Mouse (Mus musculus): ENCODE data around the gene Gfy. TPM values are rescaled to one million over a fixed set of nuclear protein-coding genes. Genes with fewer than 3 reads are reported as not detected.
A peak's percentile ranks its signal among the peaks of the same experiment; 100 is the strongest.

Gfy gene
- total and polyA plus RNA-seq, 2 experiments from 2014 or later, result not detected

DNA sequence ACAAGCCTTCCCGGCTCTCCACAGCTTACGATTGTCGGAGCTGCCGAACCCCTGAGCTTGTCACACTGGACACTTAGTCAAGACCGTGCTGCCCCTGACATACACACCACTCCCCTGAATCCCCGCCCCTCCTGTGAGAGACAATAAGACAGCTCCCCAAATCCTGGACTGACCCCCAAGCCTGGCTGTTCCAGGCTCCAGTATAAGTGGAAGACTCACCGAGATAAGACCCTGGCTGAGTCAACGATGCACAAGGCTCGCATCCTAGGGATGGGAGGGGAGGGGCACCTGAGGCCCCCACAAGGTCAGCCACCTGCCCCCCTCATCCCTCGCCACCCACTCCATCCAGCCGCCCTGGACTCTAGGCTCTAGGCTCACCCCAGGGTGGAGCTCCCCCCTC, 47.5 kb downstream of the Gfy start:
- no peak overlapping the region for H3K27ac ChIP-seq (ENCODE audit: low read depth)
- H3K4me2 ChIP-seq (ENCODE audit: low read depth, low read length), result no peak overlapping the region
- TF ChIP-seq EP300 (IDR thresholded peaks at IDR 0.05; ENCODE audit: low read depth) (no peak), CTCF (IDR thresholded peaks at IDR 0.05; ENCODE audit: low read depth) (no peak)
- no peaks in the 10 kb centered on the region for H3K9me3 ChIP-seq (replicated peaks; ENCODE audit: control insufficient read depth, low read length)
- DNase-seq (ENCODE audit: low spot score) (no peak), ATAC-seq (ENCODE audit: insufficient read depth, low read depth) (no peak)
- peaks cover 18% of the 10 kb centered on the region for H3K4me1 ChIP-seq (ENCODE audit: control insufficient read depth, insufficient read depth)
- H3K36me3 ChIP-seq (replicated peaks; ENCODE audit: control insufficient read depth, insufficient read depth, low read length), result peaks cover 4% of the 10 kb centered on the region
- no peak overlapping the region for H3K4me3 ChIP-seq (ENCODE audit: low read depth, low read length)
- no peaks in the 10 kb centered on the region for H3K27me3 ChIP-seq (ENCODE audit: control insufficient read depth, insufficient read depth, low read length)
- 55% methylated on average over 11 of the region's 11 CpGs for WGBS
- H3K9ac ChIP-seq (replicated peaks; ENCODE audit: low read depth, low read length), result no peak overlapping the region; the same call in 1 of the 2 replicates

GRCm38 (mm10) chr7:45129776-45130512, 49.4 kb downstream of the Gfy start:
- ATAC-seq (ENCODE audit: insufficient read depth, low read depth) (no peak), DNase-seq (ENCODE audit: low spot score) (no peak)
- H3K4me1 ChIP-seq (ENCODE audit: control insufficient read depth, insufficient read depth), result peaks cover 23% of the 10 kb centered on the region
- TF ChIP-seq CTCF (IDR thresholded peaks at IDR 0.05; ENCODE audit: low read depth) (no peak), EP300 (IDR thresholded peaks at IDR 0.05; ENCODE audit: low read depth) (no peak)
- 65% methylated on average over 15 of the region's 15 CpGs for WGBS
- H3K27me3 ChIP-seq (ENCODE audit: control insufficient read depth, insufficient read depth, low read length), result no peaks in the 10 kb centered on the region
- H3K4me2 ChIP-seq (ENCODE audit: low read depth, low read length), result peak overlapping the region; percentile 63
- H3K9me3 ChIP-seq (replicated peaks; ENCODE audit: control insufficient read depth, low read length), result no peaks in the 10 kb centered on the region
- peak overlapping the region; percentile 81; the same call in 1 of the 2 replicates for H3K27ac ChIP-seq (ENCODE audit: low read depth)
- H3K9ac ChIP-seq (replicated peaks; ENCODE audit: low read depth, low read length), result 0 out of 2 replicates have a peak overlapping the region, but pooled peaks have one; percentile 52
- peak overlapping the region; percentile 45; the same call in 1 of the 2 replicates for H3K4me3 ChIP-seq (ENCODE audit: low read depth, low read length)
- H3K36me3 ChIP-seq (replicated peaks; ENCODE audit: control insufficient read depth, insufficient read depth, low read length), result peaks cover 23% of the 10 kb centered on the region

- Histone ChIP-seq H3K4me2 (ENCODE audit: low read depth, low read length) (peak overlapping the region; percentile 63), H3K9me3 (replicated peaks; ENCODE audit: control insufficient read depth, low read length) (no peaks in the 10 kb centered on the region), H3K27me3 (ENCODE audit: control insufficient read depth, insufficient read depth, low read length) (no peaks in the 10 kb centered on the region), H3K9ac (replicated peaks; ENCODE audit: low read depth, low read length) (peak overlapping the region; percentile 52), H3K4me1 (ENCODE audit: control insufficient read depth, insufficient read depth) (peaks cover 23% of the 10 kb centered on the region), H3K27ac (ENCODE audit: low read depth) (peak overlapping the region; percentile 81), H3K36me3 (replicated peaks; ENCODE audit: control insufficient read depth, insufficient read depth, low read length) (peaks cover 23% of the 10 kb centered on the region), H3K4me3 (ENCODE audit: low read depth, low read length) (peak overlapping the region; percentile 45)
- no peak for TF ChIP-seq CTCF (IDR thresholded peaks at IDR 0.05; ENCODE audit: low read depth)
- no peak for TF ChIP-seq EP300 (IDR thresholded peaks at IDR 0.05; ENCODE audit: low read depth)
- WGBS, result 6% methylated on average over 17 of the region's 17 CpGs
- DNase-seq (ENCODE audit: low spot score) (peak; percentile 57), ATAC-seq (ENCODE audit: insufficient read depth, low read depth) (peak; percentile 0; the same call in 1 of the 2 replicates)
Measured at GRCm38 (mm10) chr7:45129318-45129717, 50.1 kb downstream of the Gfy start.

DNA sequence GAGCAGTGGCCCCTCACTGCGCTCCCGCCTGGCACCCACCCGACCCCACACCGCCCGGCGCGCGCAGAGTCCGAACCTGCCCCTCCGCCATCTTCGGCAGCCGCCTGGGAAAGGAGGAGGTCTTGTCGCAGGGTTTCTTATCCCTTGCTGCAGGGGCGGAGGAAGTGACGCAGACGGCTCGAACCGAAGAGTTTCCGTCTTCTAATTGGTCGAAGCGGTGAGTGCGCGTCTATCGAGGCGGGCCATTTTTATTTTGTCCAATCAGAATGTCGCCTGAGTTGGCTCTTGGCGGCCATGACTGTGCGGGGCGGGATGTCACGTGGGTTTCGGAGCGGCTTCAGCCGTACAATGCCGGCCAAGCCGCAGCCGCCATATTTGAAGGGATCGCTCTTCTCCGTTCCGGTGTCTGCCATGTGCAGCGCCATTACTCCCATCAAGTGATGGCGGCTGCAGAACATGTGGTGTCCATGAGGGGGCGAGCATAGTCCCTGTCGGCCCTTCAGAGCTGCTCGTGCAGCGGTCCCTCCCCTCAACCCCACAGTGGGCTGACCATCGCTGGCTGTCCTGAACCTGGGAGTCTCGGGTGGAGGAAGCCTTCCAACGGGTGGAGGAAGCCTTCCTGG, 50.6 kb downstream of the Gfy start, which contains the start of gene Rpl13a:
Gene Rpl13a (minus strand): TSS at position 138 of the 623 bp plus-strand sequence.
- peak within 1 kb of the TSS; percentile 84 for H3K27ac ChIP-seq (ENCODE audit: low read depth)
- under 1% methylated on average over 48 of the region's 48 CpGs for WGBS
- peak; percentile 98 for DNase-seq (ENCODE audit: low spot score)
- no peaks in the 10 kb centered on the region for H3K9me3 ChIP-seq (replicated peaks; ENCODE audit: control insufficient read depth, low read length)
- peak within 1 kb of the TSS; percentile 75 for H3K4me3 ChIP-seq (ENCODE audit: low read depth, low read length)
- peak within 1 kb of the TSS; percentile 87 for H3K4me2 ChIP-seq (ENCODE audit: low read depth, low read length)
- TF ChIP-seq EP300 (IDR thresholded peaks at IDR 0.05; ENCODE audit: low read depth) (peak; percentile 77; the same call in 1 of the 2 replicates), CTCF (IDR thresholded peaks at IDR 0.05; ENCODE audit: low read depth) (peak; percentile 83)
- peaks cover 23% of the 10 kb centered on the region for H3K4me1 ChIP-seq (ENCODE audit: control insufficient read depth, insufficient read depth)
- H3K36me3 ChIP-seq (replicated peaks; ENCODE audit: control insufficient read depth, insufficient read depth, low read length), result peaks cover 23% of the 10 kb centered on the region
- H3K27me3 ChIP-seq (ENCODE audit: control insufficient read depth, insufficient read depth, low read length), result no peaks in the 10 kb centered on the region
- peak; percentile 90 for ATAC-seq (ENCODE audit: insufficient read depth, low read depth)
- H3K9ac ChIP-seq (replicated peaks; ENCODE audit: low read depth, low read length), result peak within 1 kb of the TSS; percentile 90

DNA sequence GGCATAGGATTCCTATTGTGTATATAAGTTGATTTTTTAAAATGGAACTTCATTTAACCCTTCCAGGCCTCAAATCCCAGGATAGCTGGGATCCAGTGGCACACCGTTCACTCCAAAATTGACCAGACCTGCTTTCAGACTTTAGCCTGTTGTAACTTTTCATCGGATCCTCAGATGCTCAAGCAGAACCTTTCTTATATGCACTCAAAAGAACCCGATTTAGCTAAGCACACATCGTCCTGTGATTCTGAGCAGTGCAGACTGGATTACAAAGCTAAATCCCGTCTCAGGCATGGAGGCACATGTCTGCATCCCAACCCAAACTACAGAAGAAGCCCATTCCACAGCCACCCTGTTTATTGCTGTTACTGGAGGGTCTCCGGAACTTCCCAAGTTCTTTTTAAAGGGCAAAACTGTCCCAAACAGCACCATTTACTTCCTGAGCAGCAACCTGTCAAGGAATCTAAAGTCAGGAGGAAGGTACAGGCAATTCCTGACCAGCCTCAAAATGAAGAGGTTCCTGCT, 51.6 kb downstream of the Gfy start:
- ATAC-seq (ENCODE audit: insufficient read depth, low read depth), result no peak
- 1% methylated on average over 6 of the region's 6 CpGs for WGBS

More for the DNA sequence above, 51.6 kb downstream of the Gfy start:
- Histone ChIP-seq H3K4me3 (ENCODE audit: low read depth, low read length) (peak overlapping the region; percentile 75), H3K27ac (ENCODE audit: low read depth) (peak overlapping the region; percentile 84), H3K9me3 (replicated peaks; ENCODE audit: control insufficient read depth, low read length) (no peaks in the 10 kb centered on the region), H3K36me3 (replicated peaks; ENCODE audit: control insufficient read depth, insufficient read depth, low read length) (peaks cover 25% of the 10 kb centered on the region), H3K27me3 (ENCODE audit: control insufficient read depth, insufficient read depth, low read length) (no peaks in the 10 kb centered on the region), H3K4me2 (ENCODE audit: low read depth, low read length) (peak overlapping the region; percentile 87), H3K9ac (replicated peaks; ENCODE audit: low read depth, low read length) (peak overlapping the region; percentile 90), H3K4me1 (ENCODE audit: control insufficient read depth, insufficient read depth) (peaks cover 32% of the 10 kb centered on the region)
- DNase-seq (ENCODE audit: low spot score), result no peak
- TF ChIP-seq CTCF (IDR thresholded peaks at IDR 0.05; ENCODE audit: low read depth) (no peak), EP300 (IDR thresholded peaks at IDR 0.05; ENCODE audit: low read depth) (no peak)

Data from heart, postnatal 0 days (tissue).